Mouse (Mus musculus): Measurements from ENCODE around the gene Tmem181a.
"Not testable (repeated sequence)": the region's sequence is repeated elsewhere in the genome, so short reads cannot be mapped to it uniquely, and the experiment has no call there.

Tmem181a gene

DNA sequence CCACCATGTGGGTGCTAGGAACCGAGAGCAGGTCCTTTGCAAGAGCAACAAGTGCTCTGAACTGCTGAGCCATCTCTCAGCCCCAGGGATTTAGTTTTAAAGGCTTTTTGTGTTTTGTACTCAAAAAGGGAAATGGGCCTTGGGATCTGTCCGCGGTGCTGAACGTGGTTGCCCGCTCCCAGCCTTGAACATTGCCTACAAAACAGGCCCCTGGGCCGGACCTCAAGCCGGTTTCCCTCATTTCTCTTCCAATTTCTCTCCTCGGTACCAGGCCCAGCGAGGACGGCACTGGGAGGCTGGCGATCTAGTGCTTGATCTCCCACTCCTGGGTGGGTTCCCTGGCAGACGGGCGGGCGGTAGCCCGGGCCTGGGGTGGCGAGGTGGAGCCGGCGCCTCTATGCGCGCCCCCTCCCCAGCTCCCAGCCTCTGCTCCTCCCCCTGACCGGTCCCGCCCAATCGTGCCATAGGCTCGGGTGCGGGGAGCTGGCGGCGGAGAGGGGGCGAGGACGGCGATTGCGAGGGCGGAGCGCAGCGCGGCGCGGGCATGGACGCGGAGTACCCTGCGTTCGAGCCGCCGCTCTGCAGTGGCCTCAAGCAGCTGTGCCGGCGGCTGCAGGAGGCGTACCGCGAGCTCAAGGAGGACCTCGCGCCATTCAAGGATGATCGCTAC, at the start of gene Tmem181a:
Tmem181a (plus strand) TSS at position 461 of the 670 bp plus-strand sequence.
- not testable (repeated sequence) for DNase-seq (ENCODE audit: low spot score)

DNA sequence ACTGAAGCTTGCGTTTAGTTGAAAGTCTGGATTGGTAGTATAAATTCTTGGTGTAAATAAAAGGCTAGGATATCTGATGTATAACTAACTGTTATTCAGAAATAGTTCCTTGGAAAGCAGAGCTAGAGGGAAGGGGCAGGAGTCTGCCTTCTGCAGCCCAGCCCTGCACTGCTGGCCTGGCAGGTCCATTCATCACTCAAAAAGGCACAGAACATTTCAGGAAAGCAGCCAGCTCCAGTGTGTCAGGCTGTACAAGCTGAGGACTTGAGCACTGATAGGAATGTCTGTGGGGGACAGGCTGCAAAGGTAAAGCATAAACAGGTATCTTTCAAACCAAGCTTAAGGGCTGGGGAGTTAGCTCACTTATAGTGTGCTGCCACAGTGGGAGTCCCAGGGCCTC, 44.9 kb upstream of the Tmem181a start:
- DNase-seq (ENCODE audit: low spot score) = no peak

DNA sequence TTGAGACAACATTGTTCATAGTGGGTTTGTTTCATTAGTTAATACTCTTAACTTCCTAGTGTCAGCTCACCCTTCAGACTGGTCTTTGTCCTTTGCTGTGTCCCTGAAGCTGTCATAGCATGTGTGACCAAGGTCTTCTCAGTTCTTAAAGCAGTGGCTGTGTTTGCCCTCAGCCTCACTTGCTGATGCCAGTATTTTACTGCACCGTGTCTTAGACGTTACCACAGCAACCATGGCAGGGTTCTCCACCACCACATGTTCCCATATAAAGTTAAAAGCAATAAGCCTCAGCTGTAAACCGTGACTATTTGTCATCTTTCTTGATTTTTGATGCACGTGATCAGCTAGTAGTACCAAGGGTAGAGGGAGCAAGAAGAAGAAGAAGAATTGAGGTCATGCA, 41.0 kb upstream of the Tmem181a start:
- DNase-seq (ENCODE audit: low spot score) = no peak

- no peak for DNase-seq (ENCODE audit: low spot score)
Observed at GRCm38 (mm10) chr17:6216514-6216913, 40.1 kb upstream of the Tmem181a start.

GRCm38 (mm10) chr17:6232633-6233032, 24.0 kb upstream of the Tmem181a start:
- not testable (repeated sequence) for DNase-seq (ENCODE audit: low spot score)

DNA sequence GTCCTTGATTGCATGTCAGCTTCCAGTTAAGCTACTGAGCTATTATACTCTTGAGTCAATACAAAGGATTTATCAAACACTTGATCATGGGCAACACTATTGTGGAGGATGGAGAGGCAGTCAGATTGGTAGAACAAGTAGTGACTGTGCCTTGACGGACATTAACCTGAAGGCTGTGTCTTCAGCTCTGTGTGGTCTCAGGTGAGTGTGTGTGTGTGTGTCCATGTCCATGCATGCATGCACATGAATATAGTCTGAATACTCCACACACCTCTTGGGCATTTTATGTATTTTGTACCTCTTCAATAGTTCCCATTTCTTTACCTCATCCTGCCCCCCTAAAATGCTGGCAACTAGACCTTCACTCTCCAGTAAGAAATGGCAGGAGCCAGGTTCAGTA, 5.4 kb upstream of the Tmem181a start:
- not testable (repeated sequence) for DNase-seq (ENCODE audit: low spot score)

DNA sequence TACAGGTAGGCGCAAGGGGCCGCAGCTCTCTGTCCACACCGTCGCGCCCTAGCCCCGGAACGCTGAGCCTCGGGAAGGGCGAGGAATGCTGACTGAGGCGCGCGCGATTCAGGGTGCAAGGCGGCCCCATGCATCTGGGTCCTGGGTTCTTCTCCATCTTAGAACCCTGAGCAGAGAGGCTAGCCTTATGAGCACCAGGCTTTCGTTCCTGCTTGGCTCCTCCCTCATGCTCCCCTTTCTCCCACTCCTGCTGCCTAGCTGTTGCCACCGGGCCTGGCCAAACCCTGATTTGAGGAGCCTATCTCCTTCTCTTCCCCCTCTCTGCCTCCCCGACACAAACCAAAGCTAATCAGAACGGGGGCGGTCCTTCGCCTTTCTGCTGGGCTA, 403 bp downstream of the Tmem181a start:
- DNase-seq (ENCODE audit: low spot score) = not testable (repeated sequence)

DNA sequence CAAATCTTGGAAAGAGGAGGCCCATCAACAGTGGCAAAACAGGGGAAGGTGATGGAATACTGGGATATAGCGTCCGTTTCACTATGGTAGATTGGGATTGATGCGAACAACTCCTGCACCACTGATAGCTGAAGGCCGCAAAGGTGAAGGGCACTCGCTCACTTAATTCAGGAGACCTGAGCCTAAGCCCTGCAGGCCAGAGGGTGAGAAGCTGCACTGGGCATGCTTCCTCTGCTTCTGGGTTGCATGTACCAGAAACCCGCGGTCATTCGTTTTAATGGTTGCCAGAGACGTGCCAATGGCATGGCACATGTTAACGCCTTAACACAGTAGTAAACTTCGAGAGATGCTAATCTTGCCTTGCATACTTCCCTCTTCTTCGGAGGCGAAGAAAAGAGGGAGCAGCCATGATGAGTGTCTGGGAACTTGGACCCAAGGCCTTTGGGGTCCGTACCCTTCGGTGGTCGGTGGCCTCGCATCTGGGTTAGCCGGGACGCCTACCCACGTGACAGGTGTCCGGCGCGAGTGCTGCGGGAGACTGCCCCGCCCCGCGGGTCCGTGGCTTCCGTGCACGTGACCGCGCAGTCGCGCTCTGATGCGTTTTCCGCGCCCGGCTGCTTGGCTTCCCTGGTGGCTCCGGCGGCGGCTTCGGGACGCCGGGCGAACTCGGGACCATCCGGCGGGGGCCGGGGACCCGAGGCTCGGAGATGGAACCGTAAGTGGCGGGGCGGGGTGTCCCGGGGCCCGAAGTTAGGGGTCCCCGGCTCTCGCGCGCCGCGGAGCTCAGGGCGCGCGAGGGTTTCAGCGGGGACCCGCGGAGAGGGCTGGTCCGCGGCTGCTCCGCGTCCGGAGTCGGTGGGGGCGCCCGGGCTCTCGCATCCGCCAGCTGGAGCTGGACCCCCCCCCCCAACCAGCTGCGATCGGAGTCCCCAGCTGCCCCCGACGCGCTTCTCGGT, 13.5 kb downstream of the Tmem181a start:
- DNase-seq (ENCODE audit: low spot score) = peak; percentile 41

DNA sequence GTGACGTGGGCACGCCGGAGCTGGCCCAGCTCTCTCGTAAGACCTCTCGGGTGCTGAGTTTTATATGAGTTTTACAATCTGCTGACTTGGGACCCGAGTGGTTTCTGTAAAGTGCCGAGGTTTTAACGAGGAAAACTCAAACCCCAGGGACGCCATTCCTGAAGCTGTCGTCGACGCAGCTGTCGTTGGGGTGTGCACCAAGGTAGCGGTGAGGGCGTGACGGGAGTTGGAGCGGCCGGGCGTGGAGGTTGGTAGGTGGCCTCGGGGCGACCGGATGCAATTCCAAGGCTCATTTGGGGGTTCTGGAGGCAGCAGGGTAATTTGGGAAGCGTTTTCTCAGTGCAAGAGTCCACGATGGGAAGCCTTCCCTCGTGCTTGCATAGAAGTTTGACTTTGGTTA, 14.2 kb downstream of the Tmem181a start:
- not testable (repeated sequence) for DNase-seq (ENCODE audit: low spot score)

- not testable (repeated sequence) for DNase-seq (ENCODE audit: low spot score)
Observed at GRCm38 (mm10) chr17:6271970-6272369, 15.3 kb downstream of the Tmem181a start.

- DNase-seq (ENCODE audit: low spot score) = not testable (repeated sequence)
Observed at GRCm38 (mm10) chr17:6274693-6275092, 18.0 kb downstream of the Tmem181a start.

DNA sequence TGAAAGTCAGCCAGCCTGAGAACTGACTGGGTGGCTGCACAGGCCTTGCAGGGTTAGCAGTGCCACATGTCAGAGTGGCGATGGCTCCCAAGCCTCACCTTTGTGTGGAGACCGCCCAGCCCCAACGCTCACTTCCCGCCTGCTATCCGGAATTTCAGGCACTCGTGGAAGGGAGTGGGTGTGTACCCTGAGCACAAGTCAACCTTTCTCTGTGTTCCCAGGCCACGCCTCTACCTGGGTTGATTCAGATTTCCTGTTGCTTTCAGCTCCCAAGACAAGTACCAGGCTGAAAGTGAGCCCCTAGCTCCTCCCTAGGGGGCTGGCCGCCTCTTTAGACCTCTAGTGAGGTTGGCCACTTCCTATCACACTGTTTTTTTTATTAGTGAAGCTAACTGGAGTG, 22.5 kb downstream of the Tmem181a start:
- DNase-seq (ENCODE audit: low spot score) = not testable (repeated sequence)

DNA sequence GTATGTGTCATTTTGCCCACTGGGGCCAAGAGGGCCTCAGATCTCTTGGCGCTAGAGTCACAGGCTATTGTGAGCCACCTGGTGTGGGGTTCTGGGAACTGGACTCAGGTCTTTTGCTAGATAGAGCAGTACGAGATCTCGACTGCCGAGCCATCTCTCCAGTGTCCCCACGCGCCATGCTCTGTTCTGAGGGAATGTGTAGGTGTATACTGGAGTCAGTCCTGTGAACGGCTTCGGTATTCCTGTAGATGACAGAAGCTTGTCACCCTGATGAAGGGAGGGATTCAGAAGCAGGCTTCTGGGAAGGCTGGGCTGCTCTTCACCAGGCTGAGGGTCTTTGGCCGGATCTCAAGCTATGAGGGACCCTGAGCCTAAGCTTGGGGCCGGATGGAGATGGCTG, 23.1 kb downstream of the Tmem181a start:
- DNase-seq (ENCODE audit: low spot score) = not testable (repeated sequence)

DNA sequence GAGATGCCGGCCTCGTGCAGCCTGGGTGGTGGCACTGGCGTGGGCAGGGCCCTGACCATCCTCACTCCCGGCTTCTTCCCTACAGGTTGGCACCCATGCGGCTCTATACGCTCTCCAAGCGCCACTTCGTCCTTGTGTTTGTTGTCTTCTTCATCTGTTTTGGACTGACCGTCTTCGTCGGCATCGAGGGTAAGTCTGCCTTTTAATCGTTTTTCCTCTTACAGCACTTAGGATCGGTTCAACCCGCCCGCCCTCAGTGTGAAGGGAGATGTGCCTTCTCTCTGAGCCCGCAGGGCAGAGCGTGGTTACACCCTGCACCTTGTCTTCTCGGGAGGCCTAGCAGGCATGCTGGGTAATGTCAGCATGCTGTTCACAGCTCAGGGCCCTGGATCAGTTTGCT, 23.9 kb downstream of the Tmem181a start:
- not testable (repeated sequence) for DNase-seq (ENCODE audit: low spot score)

- not testable (repeated sequence) for DNase-seq (ENCODE audit: low spot score)
Observed at GRCm38 (mm10) chr17:6283137-6283536, 26.5 kb downstream of the Tmem181a start.

GRCm38 (mm10) chr17:6286169-6286568, 29.5 kb downstream of the Tmem181a start:
- not testable (repeated sequence) for DNase-seq (ENCODE audit: low spot score)

DNA sequence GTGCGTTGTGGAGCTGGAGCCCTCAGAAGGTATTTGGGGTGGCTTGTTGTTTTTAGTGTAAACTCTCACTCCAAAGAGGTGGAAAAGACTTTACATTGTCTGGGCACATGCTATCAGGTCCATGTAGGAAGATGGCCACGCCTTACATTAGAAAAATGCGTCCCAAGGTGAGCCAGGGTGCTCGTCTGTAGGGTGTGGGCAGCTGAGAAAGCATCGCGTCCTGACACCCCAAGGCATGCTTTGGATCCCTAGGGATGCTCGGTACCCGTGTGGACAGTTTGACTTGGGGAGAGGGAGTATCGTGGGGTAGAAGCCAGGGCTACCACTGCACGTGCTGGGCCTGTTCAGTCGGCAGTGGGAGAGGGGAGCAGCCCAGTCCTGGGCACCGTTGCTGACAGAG, 32.4 kb downstream of the Tmem181a start:
- DNase-seq (ENCODE audit: low spot score) = not testable (repeated sequence)

- not testable (repeated sequence) for DNase-seq (ENCODE audit: low spot score)
Observed at GRCm38 (mm10) chr17:6293882-6294281, 37.2 kb downstream of the Tmem181a start.

DNA sequence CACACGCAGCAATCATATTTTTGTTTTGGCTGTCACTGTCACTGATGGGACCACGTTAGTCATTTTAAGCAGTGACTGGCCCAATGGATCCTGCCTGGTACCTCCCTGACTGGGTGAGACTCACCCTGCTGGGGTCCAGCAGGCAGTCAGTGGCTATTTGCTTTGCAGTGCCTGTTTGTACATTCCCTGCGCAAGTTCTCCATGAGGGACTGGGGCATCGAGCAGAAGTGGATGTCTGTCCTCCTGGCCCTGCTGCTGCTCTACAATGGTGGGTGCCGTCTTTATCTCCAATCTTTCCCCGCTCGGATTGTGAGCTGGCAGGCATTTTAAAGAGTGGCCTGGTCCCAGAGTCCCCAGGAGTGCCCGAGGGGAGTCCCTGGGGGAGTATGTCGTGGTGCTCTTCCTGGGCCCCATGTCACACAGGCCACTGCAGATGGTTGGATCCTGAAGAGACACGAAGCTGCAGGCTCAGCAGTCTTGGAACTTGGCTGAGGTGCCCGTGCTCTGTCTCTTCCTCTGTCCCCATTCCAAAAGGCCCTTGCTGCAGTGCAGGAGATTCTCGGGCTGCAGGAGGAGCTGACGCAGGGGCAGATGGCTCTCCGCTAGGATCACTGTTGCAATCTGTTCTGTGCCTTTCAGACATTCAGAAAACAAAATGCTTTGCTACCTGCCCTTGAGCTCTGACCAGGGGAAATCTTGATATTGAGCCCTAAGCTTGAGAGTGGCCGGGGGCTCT, 40.6 kb downstream of the Tmem181a start:
- DNase-seq (ENCODE audit: low spot score) = not testable (repeated sequence)

GRCm38 (mm10) chr17:6300190-6300863, 43.7 kb downstream of the Tmem181a start:
- not testable (repeated sequence) for DNase-seq (ENCODE audit: low spot score)

GRCm38 (mm10) chr17:6304891-6305290, 48.2 kb downstream of the Tmem181a start:
- DNase-seq (ENCODE audit: low spot score) = not testable (repeated sequence)
